Mouse (Mus musculus): ENCODE results near the gene Pde6g.

- TF ChIP-seq CTCF (IDR thresholded peaks at IDR 0.05) (no peak), POLR2A (IDR thresholded peaks at IDR 0.05; ENCODE audit: insufficient read depth, low read depth, low read length) (no peak), EP300 (IDR thresholded peaks at IDR 0.05; ENCODE audit: insufficient read depth, low read depth, low read length) (no peak)
Measured at GRCm38 (mm10) chr11:120493911-120494310, 40.6 kb upstream of the Pde6g start.
